Mouse (Mus musculus) common myeloid progenitor, adult 5-6 weeks (primary cell): ENCODE data around the gene Mrpl14. TPM values are rescaled to one million over a fixed set of nuclear protein-coding genes. Genes with fewer than 3 reads are reported as not detected.
A peak's percentile ranks its signal among the peaks of the same experiment; 100 is the strongest.

Source experiments
- ATAC-seq: replicated peaks from 2 replicates; pipeline ENCODE4 v1.8.0; 2016; ENCODE audit warnings: low read depth, mild to moderate bottlenecking, moderate TSS enrichment, inconsistent platforms; ENCODE audit not compliant: poor library complexity, severe bottlenecking
- total RNA-seq: library from RNA; stranded (forward); fragments of 200-1000, 187-1606 nt; gene quantifications from 2 replicates; pipeline ENCODE4 v1.2.3, GENCODE M21; 2017

Mrpl14 gene
- total RNA-seq, 1 experiment from 2014 or later, result 14.4 TPM

DNA sequence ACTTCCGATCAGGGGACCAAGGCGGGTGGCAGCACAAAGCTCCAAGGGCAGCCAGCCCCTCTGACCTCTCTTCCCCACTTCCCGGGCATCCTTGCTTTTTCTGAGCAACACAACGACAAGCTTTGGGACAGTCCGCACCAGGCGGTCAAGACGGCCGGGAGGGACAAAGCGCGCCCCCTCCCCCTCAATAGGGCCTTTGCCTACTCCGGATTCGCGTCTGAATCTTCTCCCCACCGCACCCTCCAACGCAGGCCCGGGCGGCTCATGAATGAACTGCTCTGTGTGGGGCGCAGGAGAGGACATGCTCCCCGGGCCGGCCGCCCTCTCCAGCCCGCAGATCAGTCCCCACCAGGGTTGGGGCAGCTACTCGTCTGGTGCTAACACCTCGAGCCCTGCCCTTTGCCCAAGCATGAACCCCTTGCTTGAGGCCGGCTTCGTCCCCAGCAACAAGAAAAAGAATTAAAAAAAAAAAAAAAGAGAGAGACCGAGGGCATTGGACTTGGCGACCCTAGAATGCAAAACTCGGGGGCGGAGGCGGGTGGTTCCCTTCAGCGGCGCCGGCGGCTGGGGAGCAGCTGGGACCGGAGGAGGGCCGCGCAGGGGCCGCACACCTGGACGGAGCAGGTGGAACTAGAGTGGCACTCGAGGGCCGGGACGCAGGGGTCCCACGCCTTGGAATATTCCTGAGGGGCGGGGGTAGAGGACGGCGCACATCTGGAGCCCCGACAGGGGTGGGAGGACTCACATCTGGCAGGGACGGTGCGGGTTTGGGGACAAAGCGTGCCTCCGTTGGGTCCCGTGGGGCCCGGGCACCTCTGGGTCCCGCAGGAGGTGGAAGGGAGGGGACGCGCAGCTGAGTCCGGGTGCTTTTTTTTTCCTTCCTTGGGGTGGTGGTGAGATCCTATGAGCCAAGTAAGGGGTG, 690 bp upstream of the Mrpl14 start:
- peak; percentile 54 for ATAC-seq

DNA sequence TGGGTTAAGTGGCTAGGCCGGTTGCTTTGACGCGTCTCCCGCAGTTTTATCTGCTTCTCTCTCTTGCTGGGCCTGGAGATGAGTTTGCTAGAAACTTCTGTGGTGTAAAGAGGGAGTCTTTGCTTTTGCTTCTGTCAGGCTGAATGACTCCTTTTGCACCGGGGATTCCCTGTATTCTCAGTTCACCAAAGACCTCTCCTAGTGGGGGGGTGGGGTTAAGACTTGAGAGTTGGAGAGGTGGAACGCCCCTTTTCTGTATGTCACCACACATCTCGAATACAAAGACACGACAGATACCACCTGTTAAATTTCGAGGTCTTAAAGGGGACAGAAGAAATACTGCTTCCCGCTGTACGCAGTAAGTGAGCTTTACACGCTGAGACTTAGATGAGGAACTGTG, 594 bp downstream of the Mrpl14 start, which contains the start of gene Tmem63b:
Gene Tmem63b (minus strand): TSS at position 190 of the 400 bp plus-strand sequence.
- ATAC-seq, result peak; percentile 36

DNA sequence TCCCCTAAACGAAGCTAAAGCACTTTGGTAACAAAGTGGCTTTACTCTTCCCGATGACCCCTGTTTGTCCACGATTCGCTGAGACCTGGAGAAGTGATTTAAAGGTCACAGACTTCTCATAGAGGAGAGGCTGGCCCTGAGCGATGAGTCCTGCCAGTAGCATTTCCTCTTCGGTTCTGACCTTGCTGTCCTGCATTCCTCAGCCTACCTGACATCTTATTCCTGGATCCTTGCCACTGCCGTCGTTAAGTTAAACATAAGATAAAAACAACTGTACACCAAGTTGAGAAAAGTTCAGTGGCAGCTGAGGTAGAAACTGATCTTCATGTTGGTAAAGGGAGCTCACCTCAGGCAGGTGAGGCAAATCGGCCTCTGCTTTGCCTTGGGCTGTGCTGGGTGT, 3.0 kb downstream of the Mrpl14 start:
- no peak for ATAC-seq

DNA sequence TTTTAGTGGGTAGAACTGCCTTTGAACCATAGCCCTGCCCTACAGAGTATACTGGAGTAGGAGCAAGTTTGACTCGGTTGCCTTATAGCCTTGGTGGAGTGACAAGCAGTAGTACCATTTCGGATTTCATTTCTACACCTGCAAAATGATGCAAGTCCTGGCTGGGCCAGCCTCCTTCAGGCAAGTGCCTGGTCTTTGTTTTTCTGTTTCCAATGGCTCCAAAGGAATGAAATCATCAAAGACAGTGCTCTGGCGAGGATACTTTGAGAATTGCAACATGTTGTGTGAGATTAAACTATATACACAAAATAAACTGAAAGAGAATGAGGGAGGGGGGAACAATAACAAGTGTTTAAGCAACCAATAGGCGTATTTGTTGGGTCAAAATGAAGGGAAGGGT, 3.9 kb downstream of the Mrpl14 start:
- ATAC-seq, result no peak

DNA sequence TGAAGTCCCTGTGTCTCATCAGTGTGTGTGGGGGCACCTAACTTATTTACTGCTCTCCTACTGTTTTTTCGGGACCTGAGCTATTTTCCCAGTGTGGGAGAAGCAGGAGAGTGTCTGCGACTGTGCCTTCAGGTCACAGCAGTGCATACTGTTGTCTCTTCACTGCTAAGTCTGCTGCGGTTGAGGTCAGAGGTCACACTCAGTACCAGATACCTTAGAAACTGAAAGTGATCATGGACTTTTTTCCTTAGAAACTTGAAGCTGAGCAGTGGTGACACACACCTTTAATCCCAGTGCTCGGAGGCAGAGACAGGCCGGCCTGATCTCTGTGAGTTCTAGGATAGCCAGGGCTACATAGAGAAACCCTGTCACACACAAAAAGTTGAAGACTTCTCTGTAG, 6.0 kb downstream of the Mrpl14 start:
- no peak for ATAC-seq

DNA sequence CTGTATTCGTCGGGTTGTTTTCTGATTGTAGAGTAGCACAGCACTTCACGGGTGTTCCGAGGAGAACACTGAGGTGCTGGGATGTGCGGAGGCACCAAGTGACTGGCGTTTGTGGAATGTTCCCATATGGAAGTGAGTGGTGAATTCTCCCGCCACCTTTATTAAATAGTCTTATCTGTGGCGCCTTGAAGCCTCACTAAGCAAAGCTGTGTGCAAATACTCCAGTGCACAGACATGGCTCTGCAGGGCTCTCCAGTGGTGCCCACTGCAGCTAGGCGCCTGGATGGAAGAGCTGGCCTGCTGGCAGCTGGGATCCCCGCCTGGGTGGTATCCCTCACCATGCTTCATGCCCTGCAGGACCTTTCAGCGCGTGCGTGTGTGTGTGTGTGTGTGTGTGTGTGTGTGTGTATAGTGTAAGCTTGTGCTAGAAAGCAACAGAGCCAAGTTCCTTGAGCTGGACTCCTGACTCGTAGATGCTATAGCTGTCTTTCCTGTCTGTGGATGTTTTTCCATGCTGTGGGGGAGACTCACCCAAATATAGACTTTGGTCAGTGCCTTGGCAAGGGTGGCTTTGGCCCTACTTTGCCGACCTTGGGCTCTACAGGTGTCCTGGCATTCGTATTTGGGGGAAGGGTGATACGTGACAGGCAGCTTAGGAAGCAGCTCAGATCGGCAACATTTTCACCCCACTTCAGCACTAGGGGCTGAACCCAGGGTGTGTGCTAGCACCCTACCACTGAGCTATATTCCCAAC, 7.9 kb downstream of the Mrpl14 start:
- no peak for ATAC-seq

DNA sequence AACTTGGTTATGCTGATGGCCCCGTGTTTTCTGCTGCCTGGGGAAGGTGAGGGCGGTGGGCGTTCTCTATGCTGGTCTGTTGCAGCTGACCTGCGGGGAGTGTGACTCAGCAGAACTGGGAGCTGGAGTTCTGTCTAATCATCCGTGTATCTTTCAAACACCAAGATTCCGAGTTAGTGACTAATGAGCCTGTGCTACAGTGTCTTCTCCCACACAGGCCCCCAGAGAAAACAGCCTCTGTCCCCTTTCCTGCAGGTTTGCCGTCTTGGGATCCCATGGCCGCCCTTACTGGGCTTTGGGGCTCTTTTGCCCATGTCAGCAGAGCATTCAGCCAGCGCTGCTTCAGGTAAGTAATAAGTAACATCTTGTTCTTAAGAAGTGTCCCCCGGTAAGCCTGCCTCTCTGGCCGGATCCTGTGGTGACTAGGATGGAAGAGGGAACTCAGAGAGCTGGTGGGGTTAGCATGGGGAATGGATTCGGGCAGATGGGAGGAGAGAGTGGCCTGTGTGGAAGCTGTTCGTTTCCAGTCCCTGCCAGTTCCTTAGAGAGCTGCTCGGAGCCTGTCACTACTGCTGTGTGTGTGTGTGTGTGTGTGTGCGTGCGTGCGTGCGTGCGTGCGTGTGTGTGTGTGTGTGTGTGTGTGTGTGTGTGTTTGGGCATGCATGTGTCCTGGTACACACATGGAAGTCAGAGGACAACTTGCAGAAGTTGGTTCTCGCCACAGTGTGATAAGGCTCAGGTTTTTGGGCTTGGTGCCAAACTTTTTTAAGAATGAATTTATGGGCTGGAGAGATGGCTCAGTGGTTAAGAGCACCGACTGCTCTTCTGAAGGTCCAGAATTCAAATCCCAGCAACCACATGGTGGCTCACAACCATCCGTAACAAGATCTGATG, 9.4 kb downstream of the Mrpl14 start:
- peak; percentile 68 for ATAC-seq

DNA sequence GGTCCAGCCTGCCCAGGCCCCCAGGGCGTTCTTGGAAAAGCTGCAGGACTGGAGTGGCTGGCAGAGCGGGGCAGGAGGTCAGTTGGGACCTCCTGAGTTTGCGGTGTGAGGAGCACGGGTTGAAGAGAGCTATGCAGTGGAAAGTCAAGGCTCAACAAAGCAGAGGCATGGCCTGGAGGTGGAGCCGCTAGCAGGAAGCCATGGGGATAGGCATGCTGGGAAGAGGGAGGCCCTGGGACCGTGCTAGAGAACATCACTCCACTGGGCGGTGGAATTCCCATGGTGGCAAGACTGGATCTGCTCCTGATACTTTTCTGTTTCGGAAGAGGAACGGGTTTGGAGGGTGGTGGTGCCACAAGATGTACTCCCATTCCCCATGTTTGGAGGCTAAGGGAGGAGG, 10.9 kb downstream of the Mrpl14 start:
- ATAC-seq, result no peak

DNA sequence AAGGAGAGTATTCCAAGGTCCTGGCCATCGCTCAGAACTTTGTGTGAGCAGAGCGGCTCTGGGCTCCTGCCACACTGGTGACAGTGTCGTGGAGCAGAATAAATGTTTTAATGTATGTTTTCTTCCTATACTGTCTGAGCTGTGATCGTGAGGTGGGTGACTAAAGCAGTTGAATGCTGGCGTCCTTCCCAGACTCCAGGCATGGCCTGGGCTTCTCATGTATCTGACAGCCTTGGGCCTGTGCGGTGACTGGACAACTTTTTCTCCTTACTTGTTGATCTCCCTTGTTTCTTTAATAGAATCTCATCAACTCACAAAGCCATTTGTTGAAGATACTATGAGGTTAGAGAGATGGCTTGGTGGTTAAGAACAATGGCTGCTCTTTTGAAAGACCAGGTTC, 12.2 kb downstream of the Mrpl14 start:
- ATAC-seq, result no peak

DNA sequence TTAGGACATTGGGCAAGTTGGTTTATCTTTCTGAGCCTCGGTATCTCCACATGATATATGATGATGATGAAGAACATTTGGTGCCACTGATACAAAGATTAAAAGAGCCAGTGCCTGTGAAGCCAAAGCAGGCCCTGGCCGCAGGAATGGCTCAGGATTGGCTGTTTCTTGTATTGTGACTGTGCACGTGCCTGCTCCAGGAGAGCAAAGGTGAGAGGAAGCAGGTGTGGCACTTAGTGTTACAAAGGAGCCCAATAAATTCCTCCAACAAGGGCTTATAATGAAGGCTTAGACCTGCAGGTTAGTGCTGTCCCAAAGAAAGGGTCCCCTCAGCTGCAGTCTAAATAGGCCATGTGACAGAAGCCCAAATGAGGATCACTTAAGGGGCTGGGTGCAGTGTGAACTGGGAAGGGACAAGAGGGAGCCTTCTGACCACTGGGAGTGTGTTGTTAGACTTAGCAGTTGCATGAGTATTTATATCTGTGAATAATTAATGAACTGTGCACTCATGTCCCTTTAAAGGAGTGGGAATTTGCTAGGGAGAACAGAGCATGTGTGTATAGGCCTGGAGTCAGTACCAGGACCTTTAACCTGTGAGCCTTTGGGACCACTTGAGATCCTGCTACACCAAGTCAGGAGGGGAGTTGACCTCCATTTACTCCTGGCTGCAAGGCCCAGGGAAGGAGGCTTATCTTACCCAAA, 13.1 kb downstream of the Mrpl14 start:
- no peak for ATAC-seq

DNA sequence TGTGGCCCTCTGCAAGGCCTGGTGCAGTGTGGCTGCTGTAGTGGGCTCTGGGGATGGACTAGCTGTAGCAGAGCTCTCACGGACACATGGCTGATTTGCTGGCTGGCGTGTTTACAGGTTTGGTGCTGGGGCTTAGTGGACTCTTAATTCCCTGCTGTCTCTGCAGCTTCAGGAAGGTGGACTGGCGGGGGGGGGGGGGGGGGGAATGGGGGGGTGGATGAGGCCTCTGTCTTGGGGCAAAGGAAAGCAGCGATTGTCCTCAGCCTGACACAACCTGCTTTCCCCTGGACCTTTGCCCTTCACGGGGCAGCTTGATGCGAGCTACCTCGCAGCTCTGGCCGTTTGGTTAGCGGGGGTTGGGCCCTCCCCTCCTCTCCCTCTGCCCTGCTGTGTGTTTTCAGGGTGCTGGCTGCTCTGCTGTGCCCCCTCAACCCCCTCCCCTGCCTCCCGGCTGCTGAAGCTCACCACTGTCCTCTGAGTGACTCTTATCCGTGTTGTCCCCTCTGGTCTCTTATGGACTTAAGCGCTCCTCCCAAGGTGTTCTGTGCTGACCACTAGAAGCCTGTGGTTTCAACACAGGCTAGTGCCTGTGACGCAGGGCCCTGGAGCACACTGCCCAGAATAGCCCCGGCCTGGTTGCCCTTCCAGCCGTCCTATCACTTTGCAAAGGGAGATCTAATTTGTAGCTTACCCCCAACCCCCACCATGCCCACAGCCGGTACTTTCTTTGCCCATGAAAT, 14.5 kb downstream of the Mrpl14 start:
- no peak for ATAC-seq

DNA sequence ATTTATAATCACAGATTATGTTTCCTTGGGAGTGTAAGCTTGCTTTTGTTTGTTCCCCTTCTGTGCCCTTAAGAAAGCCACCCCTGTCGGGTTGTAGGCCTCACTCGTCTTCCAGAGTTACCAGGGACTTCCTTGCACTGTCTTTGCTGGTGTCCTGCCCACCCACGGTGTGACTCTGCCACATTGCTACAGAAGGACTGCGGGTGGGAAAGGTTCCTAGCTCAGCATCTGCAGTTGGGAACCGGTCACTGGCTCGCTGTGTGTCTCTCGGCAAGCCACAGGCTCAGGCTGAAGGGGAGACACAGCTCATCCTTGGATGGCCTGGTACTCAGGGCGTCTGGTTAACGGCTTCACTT, 15.1 kb downstream of the Mrpl14 start:
- no peak for ATAC-seq

DNA sequence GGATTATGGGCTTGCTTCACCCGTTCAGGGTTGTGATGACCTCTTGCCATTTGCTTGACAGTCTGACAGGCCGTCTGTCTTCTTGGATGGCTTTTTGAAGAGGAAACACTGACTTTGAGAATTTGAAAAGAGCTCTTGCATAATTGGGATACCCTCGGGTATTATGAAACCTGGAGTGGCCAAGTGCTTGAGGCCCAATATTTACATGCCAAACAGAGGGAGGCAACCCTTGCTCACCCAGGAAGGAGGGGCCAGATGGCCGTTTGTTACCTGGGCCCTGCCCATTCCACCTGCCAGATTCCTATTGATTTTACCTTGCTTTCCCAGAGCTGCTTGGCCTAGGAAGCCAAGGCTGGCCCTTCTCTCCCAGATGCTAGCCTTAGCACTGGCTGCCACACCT, 16.1 kb downstream of the Mrpl14 start:
- no peak for ATAC-seq

DNA sequence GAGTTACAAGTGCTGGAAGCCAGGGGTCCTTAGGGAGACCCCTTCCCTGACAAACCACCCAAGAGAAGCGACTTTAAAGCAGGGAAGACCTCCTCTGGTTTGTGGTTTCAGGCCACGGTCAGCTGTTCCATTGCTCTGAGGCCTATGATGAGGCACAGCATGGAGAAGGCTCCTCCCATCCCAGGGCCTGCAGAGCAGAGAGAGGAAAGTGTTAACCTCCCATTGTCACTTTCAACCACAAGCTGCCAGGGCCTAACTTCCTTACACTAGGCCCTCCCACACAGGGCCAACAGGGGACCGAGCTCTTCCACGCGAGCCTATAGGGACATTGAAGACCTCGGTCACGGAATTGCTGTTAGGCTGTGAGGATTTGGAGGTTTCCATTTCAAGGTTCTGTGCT, 17.1 kb downstream of the Mrpl14 start:
- ATAC-seq, result peak; percentile 95

DNA sequence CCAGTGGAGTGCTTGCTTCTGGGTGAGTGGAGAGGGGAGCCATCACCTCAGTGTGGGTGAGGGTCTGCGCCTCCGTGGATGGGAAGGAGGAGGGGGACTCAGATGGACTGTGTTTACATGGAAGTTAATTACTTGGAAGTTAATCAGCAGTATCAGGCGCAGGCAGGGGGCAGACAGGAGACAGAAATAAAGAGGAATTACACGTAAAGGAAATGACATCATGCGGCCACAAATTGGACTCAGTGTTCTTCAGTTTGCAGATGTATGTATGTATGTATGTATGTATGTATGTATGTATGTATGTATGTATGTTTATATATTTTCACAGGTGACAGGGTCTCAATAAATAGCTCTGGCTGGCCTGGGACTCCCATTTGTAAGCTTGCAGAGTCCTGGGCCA, 20.7 kb downstream of the Mrpl14 start:
- ATAC-seq, result no peak

DNA sequence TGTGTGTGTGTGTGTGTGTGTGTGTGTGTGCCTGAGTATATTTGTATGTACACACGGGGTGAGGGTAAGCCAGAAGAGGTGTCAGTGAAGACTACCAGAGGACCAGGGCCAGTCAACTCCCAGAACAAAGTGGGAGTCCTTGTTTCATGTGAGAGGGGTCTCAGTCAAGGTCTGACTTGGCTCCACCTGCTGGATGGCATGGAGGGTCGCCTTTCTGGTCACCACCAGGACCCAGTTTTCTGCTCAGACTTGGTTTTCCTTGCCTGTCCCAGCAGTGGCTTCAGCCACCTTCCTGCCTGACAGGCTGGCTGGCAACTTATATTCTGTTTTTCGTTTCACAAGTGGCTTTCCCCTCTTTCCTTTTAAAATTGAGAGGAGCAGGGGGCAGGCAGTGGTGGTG, 21.3 kb downstream of the Mrpl14 start:
- no peak for ATAC-seq

DNA sequence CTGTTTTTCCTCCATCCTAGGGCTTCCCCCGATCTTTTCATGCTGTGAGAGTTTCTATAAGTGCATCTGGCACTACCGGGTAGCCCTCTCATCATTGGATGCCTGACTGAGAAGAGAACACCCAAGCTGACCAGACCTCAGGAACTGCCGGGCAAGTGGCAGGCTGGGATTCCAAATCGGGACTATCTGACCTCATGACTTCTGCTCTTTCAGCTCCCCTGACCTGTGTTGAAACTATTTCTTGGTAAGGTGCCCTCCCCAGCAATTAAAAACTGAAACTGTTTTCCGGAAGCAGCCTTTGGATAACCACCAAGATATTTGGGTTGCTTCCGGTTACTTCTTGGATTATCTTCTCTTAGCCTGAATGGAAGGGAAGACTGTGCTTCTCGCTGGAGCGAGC, 22.1 kb downstream of the Mrpl14 start:
- no peak for ATAC-seq

DNA sequence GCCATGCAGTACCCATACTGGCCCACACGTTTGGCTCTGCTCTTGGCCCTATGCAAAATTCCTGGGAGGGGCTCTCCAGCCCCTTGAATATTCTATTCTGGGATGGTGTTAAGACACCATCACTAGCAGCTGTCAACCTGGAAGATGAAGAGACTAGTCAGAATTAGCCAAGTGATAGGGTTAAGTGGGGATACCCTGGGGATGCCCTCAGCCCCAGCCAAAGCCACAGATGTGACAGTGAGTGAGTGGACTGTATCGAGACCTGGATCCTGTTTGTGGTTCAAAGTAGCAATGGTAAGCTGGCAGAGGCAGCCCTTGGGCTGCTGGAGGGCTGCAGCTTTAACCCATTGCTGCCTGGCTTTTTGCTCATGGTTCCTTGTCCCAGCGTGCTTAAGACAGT, 23.7 kb downstream of the Mrpl14 start:
- peak; percentile 48; the same call in 1 of the 2 replicates for ATAC-seq

DNA sequence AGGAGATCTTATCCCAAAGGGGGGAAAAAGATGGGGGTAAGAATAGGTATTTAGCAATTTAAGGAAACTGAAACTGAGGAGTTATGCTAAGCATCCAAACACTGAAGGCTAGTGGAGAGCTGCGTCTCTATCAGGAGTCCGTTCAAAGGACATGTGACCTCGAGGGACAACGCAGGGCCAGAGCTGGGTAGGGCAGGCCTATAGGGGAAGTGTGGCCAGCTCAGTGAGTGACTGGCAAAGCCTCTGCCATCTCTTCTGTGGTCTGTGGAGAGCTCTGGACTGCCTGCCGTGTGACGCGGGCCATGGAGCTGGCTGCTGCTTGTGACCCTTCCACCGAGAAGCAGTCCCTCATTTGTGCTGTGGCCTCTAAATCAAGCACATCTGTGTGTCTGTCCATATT, 24.3 kb downstream of the Mrpl14 start:
- ATAC-seq, result peak; percentile 61
